Mouse (Mus musculus): Measurements from ENCODE around the gene Ncor2.

GRCm38 (mm10) chr5:125081318-125082101 is 97.5 kb downstream of the Ncor2 start:
- no peak for TF ChIP-seq POLR2A (IDR thresholded peaks at IDR 0.05; ENCODE audit: low read depth, low read length)
- no peak; the same call in 1 of the 2 replicates for TF ChIP-seq CTCF (IDR thresholded peaks at IDR 0.05; ENCODE audit: extremely low read depth, insufficient read length, insufficient replicate concordance, low read depth, low read length)
